In the genomic region with DNA sequence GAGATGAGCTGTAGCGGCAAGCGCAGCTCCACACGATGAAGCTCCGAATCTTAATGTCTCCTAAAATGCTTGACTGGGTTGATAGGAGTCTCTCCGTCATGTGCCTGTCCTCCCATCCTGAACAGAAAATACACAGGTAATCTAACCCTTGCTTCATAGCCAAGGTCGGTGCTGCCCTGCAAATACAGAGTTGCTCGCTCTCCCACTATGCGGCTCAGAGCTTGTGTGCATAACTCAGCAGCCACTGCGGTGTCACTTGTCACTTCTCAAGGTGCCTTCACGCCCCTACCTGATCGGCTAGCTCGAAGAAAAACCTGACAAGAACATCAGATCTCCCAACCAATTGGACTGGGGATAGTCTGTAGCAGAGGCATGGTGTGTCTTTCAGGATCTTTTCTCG, we compare ENCODE assay signal across 11 mouse cellular contexts.
"Had no signal": no experiment of that assay in that cellular context is flagged by ENCODE, and none has a peak within 500 bp of the region (broad histone marks: within the 10 kb centered on the region; RNA-seq: fewer than 3 reads in every experiment).

No protein-coding gene starts in this region.

- H3K36me3 ChIP-seq: limb, embryonic 13.5 days; midbrain, embryonic 12.5 days; neural tube, embryonic 12.5 days had no signal

- H3K27me3 ChIP-seq: limb, embryonic 13.5 days; midbrain, embryonic 12.5 days; neural tube, embryonic 12.5 days had no signal

- H3K4me2 ChIP-seq: limb, embryonic 13.5 days; midbrain, embryonic 12.5 days; neural tube, embryonic 12.5 days had no signal

- DNase-seq: kidney, postnatal 10 days; left cerebral cortex, postnatal 4 days; lung, adult 18-20 months; right cerebral cortex, adult 18-20 months; right cerebral cortex, postnatal 25 days; thymus, postnatal 36 days had no signal

- H3K4me1 ChIP-seq: limb, embryonic 13.5 days; neural tube, embryonic 12.5 days had no signal

- H3K9ac ChIP-seq: limb, embryonic 13.5 days; liver, embryonic 14.5 days; midbrain, embryonic 12.5 days; neural tube, embryonic 12.5 days had no signal

- H3K4me3 ChIP-seq: limb, embryonic 13.5 days; midbrain, embryonic 12.5 days; myocyte; neural tube, embryonic 12.5 days had no signal

- H3K9me3 ChIP-seq: limb, embryonic 13.5 days; midbrain, embryonic 12.5 days; neural tube, embryonic 12.5 days had no signal

- H3K27ac ChIP-seq: limb, embryonic 13.5 days; liver, embryonic 14.5 days; midbrain, embryonic 12.5 days; neural tube, embryonic 12.5 days had no signal
